Mouse (Mus musculus): ENCODE data around the gene Pou6f1. TPM values are rescaled to one million over a fixed set of nuclear protein-coding genes. Genes with fewer than 3 reads are reported as not detected.

Gene Pou6f1
- total and polyA plus RNA-seq, 2 experiments, result 1.9 to 5.5 TPM

GRCm38 (mm10) chr15:100598287-100598882 lies 1.4 kb downstream of the Pou6f1 start:
- Histone ChIP-seq H3K4me3 (ENCODE audit: insufficient read depth, low read depth, low read length) (0 out of 2 replicates have a peak overlapping the region, but pooled peaks have one; percentile 87), H3K36me3 (ENCODE audit: control insufficient read depth, insufficient read depth, low read length) (no peaks in the 10 kb centered on the region), H3K4me1 (ENCODE audit: control insufficient read depth, insufficient read depth, low read length) (peaks cover 4% of the 10 kb centered on the region; the same call in 1 of the 2 replicates), H3K9ac (ENCODE audit: low read depth, low read length) (peak overlapping the region; percentile 80; the same call in 1 of the 2 replicates), H3K27ac (replicated peaks; ENCODE audit: insufficient read depth, low read depth, low read length) (no peak overlapping the region), H3K79me2 (ENCODE audit: control insufficient read depth, insufficient read depth, low read length) (no peaks in the 10 kb centered on the region), H3K27me3 (ENCODE audit: control insufficient read depth, insufficient read depth, low read length) (no peaks in the 10 kb centered on the region)
- DNase-seq (ENCODE audit: extremely low read depth, low read depth, low spot score), result no peak
- no peak for TF ChIP-seq CTCF (IDR thresholded peaks at IDR 0.05; ENCODE audit: low read depth, low read length)
- no peak for TF ChIP-seq POLR2A (IDR thresholded peaks at IDR 0.05; ENCODE audit: extremely low read depth, insufficient read depth, low read length)
- WGBS, result 33% methylated on average over 9 of the region's 9 CpGs

GRCm38 (mm10) chr15:100592817-100593216 lies 7.0 kb downstream of the Pou6f1 start:
- no peak for TF ChIP-seq POLR2A (IDR thresholded peaks at IDR 0.05; ENCODE audit: extremely low read depth, insufficient read depth, low read length)
- TF ChIP-seq CTCF (IDR thresholded peaks at IDR 0.05; ENCODE audit: low read depth, low read length), result no peak

GRCm38 (mm10) chr15:100590436-100590835 lies 9.3 kb downstream of the Pou6f1 start:
- DNase-seq (ENCODE audit: extremely low read depth, low read depth, low spot score), result no peak
- TF ChIP-seq POLR2A (IDR thresholded peaks at IDR 0.05; ENCODE audit: extremely low read depth, insufficient read depth, low read length), result no peak
- no peak for TF ChIP-seq CTCF (IDR thresholded peaks at IDR 0.05; ENCODE audit: low read depth, low read length)

More at GRCm38 (mm10) chr15:100592817-100593216, 7.0 kb downstream of the Pou6f1 start:
- Histone ChIP-seq H3K79me2 (ENCODE audit: control insufficient read depth, insufficient read depth, low read length) (no peaks in the 10 kb centered on the region), H3K4me3 (ENCODE audit: insufficient read depth, low read depth, low read length) (no peak overlapping the region), H3K36me3 (ENCODE audit: control insufficient read depth, insufficient read depth, low read length) (no peaks in the 10 kb centered on the region), H3K27me3 (ENCODE audit: control insufficient read depth, insufficient read depth, low read length) (no peaks in the 10 kb centered on the region), H3K9ac (ENCODE audit: low read depth, low read length) (no peak overlapping the region), H3K27ac (replicated peaks; ENCODE audit: insufficient read depth, low read depth, low read length) (no peak overlapping the region), H3K4me1 (ENCODE audit: control insufficient read depth, insufficient read depth, low read length) (no peaks in the 10 kb centered on the region)
- DNase-seq (ENCODE audit: extremely low read depth, low read depth, low spot score), result peak; percentile 13
- WGBS, result 65% methylated on average over 6 of the region's 6 CpGs

GRCm38 (mm10) chr15:100588297-100588696 lies 11.5 kb downstream of the Pou6f1 start:
- Histone ChIP-seq H3K36me3 (ENCODE audit: control insufficient read depth, insufficient read depth, low read length) (no peaks in the 10 kb centered on the region), H3K9ac (ENCODE audit: low read depth, low read length) (no peak overlapping the region), H3K4me1 (ENCODE audit: control insufficient read depth, insufficient read depth, low read length) (no peaks in the 10 kb centered on the region), H3K79me2 (ENCODE audit: control insufficient read depth, insufficient read depth, low read length) (no peaks in the 10 kb centered on the region), H3K27me3 (ENCODE audit: control insufficient read depth, insufficient read depth, low read length) (no peaks in the 10 kb centered on the region), H3K27ac (replicated peaks; ENCODE audit: insufficient read depth, low read depth, low read length) (no peak overlapping the region), H3K4me3 (ENCODE audit: insufficient read depth, low read depth, low read length) (no peak overlapping the region)
- 88% methylated on average over 6 of the region's 6 CpGs for WGBS
- TF ChIP-seq CTCF (IDR thresholded peaks at IDR 0.05; ENCODE audit: low read depth, low read length) (no peak), POLR2A (IDR thresholded peaks at IDR 0.05; ENCODE audit: extremely low read depth, insufficient read depth, low read length) (no peak)
- DNase-seq (ENCODE audit: extremely low read depth, low read depth, low spot score), result no peak

More at GRCm38 (mm10) chr15:100590436-100590835, 9.3 kb downstream of the Pou6f1 start:
- Histone ChIP-seq H3K4me1 (ENCODE audit: control insufficient read depth, insufficient read depth, low read length) (no peaks in the 10 kb centered on the region), H3K4me3 (ENCODE audit: insufficient read depth, low read depth, low read length) (no peak overlapping the region), H3K27ac (replicated peaks; ENCODE audit: insufficient read depth, low read depth, low read length) (no peak overlapping the region), H3K27me3 (ENCODE audit: control insufficient read depth, insufficient read depth, low read length) (no peaks in the 10 kb centered on the region), H3K79me2 (ENCODE audit: control insufficient read depth, insufficient read depth, low read length) (no peaks in the 10 kb centered on the region), H3K9ac (ENCODE audit: low read depth, low read length) (no peak overlapping the region), H3K36me3 (ENCODE audit: control insufficient read depth, insufficient read depth, low read length) (no peaks in the 10 kb centered on the region)
- 77% methylated on average over 8 of the region's 8 CpGs for WGBS

DNA sequence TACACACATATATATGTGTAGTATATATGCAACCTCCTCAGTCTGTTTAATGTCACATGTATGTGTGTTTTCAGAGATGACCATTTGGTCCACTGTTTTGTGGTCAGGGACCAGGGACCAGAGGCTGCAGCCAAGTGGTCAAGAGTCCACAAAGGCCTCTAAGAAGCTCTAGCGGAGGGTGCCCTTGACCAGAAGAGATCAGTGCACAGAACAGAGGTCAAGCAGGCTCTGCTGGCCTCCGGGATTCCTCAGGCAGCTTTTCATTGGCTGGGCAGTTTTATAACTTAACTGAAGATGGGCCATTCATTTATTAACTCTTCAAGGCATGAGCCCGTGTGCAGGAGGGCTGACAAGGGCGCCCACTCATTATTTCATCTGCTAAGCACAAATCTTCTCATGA lies 12.6 kb downstream of the Pou6f1 start:
- Histone ChIP-seq H3K36me3 (ENCODE audit: control insufficient read depth, insufficient read depth, low read length) (no peaks in the 10 kb centered on the region), H3K4me3 (ENCODE audit: insufficient read depth, low read depth, low read length) (no peak overlapping the region), H3K4me1 (ENCODE audit: control insufficient read depth, insufficient read depth, low read length) (no peaks in the 10 kb centered on the region), H3K27me3 (ENCODE audit: control insufficient read depth, insufficient read depth, low read length) (no peaks in the 10 kb centered on the region), H3K27ac (replicated peaks; ENCODE audit: insufficient read depth, low read depth, low read length) (no peak overlapping the region), H3K9ac (ENCODE audit: low read depth, low read length) (no peak overlapping the region), H3K79me2 (ENCODE audit: control insufficient read depth, insufficient read depth, low read length) (no peaks in the 10 kb centered on the region)
- TF ChIP-seq POLR2A (IDR thresholded peaks at IDR 0.05; ENCODE audit: extremely low read depth, insufficient read depth, low read length) (no peak), CTCF (IDR thresholded peaks at IDR 0.05; ENCODE audit: low read depth, low read length) (no peak)
- WGBS, result 72% methylated on average over 4 of the region's 4 CpGs
- DNase-seq (ENCODE audit: extremely low read depth, low read depth, low spot score), result no peak

DNA sequence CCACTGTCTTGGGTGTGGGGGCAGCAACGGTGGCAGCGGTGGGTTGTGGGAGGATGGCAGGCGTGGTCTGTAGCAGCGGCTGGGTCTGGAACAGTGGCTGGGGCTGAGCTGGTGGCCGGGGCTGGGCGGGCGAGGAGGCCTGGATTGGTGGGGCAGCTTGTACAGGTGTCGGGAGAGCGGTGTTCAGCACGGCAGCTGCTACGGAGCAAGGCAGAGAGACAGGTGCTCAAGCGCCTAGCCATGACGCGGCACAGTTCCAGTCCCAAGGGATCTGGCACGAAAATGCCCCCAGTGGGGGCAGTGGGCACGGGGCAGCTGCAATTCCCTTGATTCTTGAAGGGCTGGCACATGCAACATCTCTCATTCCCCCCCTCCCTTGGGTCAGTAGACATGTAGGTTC lies 13.9 kb downstream of the Pou6f1 start:
- DNase-seq (ENCODE audit: extremely low read depth, low read depth, low spot score), result no peak
- Histone ChIP-seq H3K79me2 (ENCODE audit: control insufficient read depth, insufficient read depth, low read length) (no peaks in the 10 kb centered on the region), H3K4me1 (ENCODE audit: control insufficient read depth, insufficient read depth, low read length) (no peaks in the 10 kb centered on the region), H3K36me3 (ENCODE audit: control insufficient read depth, insufficient read depth, low read length) (no peaks in the 10 kb centered on the region), H3K4me3 (ENCODE audit: insufficient read depth, low read depth, low read length) (no peak overlapping the region), H3K27me3 (ENCODE audit: control insufficient read depth, insufficient read depth, low read length) (no peaks in the 10 kb centered on the region), H3K27ac (replicated peaks; ENCODE audit: insufficient read depth, low read depth, low read length) (no peak overlapping the region), H3K9ac (ENCODE audit: low read depth, low read length) (no peak overlapping the region)
- no peak for TF ChIP-seq CTCF (IDR thresholded peaks at IDR 0.05; ENCODE audit: low read depth, low read length)
- WGBS, result 97% methylated on average over 16 of the region's 16 CpGs
